7 mouse cellular contexts compared by ENCODE assay signal in genomic region chr15:82293271-82293711, GRCm38 (mm10). TPM values are rescaled to one million over a fixed set of nuclear protein-coding genes. Genes with fewer than 3 reads are reported as not detected.
DNase-seq lines count a peak whose midpoint lies in the region; ATAC-seq lines count a peak whose summit lies in the region.

No protein-coding gene starts in this region.

- peak; percentile 61 for DNase-seq in ES-CJ7 (ENCODE audit: low read depth, low spot score)
- DNase-seq in Muller cell, postnatal 12 days (ENCODE audit: inconsistent ontology term): peak; percentile 54
- DNase-seq in hindbrain, embryonic 10.5 days (ENCODE audit: low spot score): peak; percentile 70
- DNase-seq in urinary bladder, postnatal 36 days (ENCODE audit: low spot score in 2 of 2): no peak
- DNase-seq in left cerebral cortex, adult 18-20 months (ENCODE audit: low spot score in 2 of 2): no peak
- no peak for DNase-seq in adrenal gland, adult 2 months

- no peaks in the 10 kb centered on the region for H3K27me3 ChIP-seq in hindbrain, embryonic 10.5 days (ENCODE audit: insufficient read depth, poor library complexity, severe bottlenecking)

- peaks cover 27% of the 10 kb centered on the region for H3K4me1 ChIP-seq in hindbrain, embryonic 10.5 days (replicated peaks)

- peaks cover 37% of the 10 kb centered on the region for H3K36me3 ChIP-seq in hindbrain, embryonic 10.5 days

- H3K27ac ChIP-seq in hindbrain, embryonic 10.5 days: peak overlapping the region; percentile 66

- peak overlapping the region; percentile 32 for H3K4me3 ChIP-seq in hindbrain, embryonic 10.5 days

- no peaks in the 10 kb centered on the region for H3K9me3 ChIP-seq in hindbrain, embryonic 10.5 days

- 8% methylated on average over 7 of the region's 7 CpGs for WGBS in hindbrain, embryonic 10.5 days

- ATAC-seq in megakaryocyte-erythroid progenitor cell, adult 5-6 weeks (replicated peaks; ENCODE audit: low FRiP score, low TSS enrichment, poor library complexity, severe bottlenecking): 0 out of 2 replicates have a peak, but pooled peaks have one; percentile 17

RNA-seq across cellular contexts. Expression of gene Wbp2nl, which starts 5.5 kb away (rescaled TPM):
- 0.19 TPM in 1 of 2 replicates, not detected in the other for polyA plus RNA-seq in hindbrain, embryonic 10.5 days (2016; fragmentation: Nextera tagmentation; extraction: Ambion mirVana)
- 0.77 TPM in 1 of 2 replicates, not detected in the other for total RNA-seq in megakaryocyte-erythroid progenitor cell, adult 5-6 weeks (2014; fragmentation: Nextera tagmentation)
- total RNA-seq in megakaryocyte-erythroid progenitor cell, adult 5-6 weeks (2017): not detected in 2 replicates
- total RNA-seq in left cerebral cortex, adult 18-20 months (2021): not detected
- total RNA-seq in adrenal gland, adult 2 months (2021): not detected
- polyA plus RNA-seq in adrenal gland, adult 2 months (2012; rRNA removed): not detected in 2 replicates

RNA-seq across cellular contexts. Expression of gene Sept3, which starts 18.6 kb away (rescaled TPM):
- 72.8 and 111 TPM in 2 replicates for polyA plus RNA-seq in hindbrain, embryonic 10.5 days (2016; fragmentation: Nextera tagmentation; extraction: Ambion mirVana)
- total RNA-seq in megakaryocyte-erythroid progenitor cell, adult 5-6 weeks (2014; fragmentation: Nextera tagmentation): not detected in 2 replicates
- total RNA-seq in megakaryocyte-erythroid progenitor cell, adult 5-6 weeks (2017): 0.27 and 1.4 TPM in 2 replicates
- total RNA-seq in left cerebral cortex, adult 18-20 months (2021): 100 to 1,000 TPM; 494 to 520 TPM
- total RNA-seq in adrenal gland, adult 2 months (2021): 1 to 10 TPM; 2.9 to 4.7 TPM
- polyA plus RNA-seq in adrenal gland, adult 2 months (2012; rRNA removed): 2.1 and 2.9 TPM in 2 replicates

RNA-seq across cellular contexts. Expression of gene 1500009C09Rik, which starts 41.1 kb away (rescaled TPM):
- polyA plus RNA-seq in hindbrain, embryonic 10.5 days (2016; fragmentation: Nextera tagmentation; extraction: Ambion mirVana): 0.17 and 1.5 TPM in 2 replicates
- total RNA-seq in megakaryocyte-erythroid progenitor cell, adult 5-6 weeks (2014; fragmentation: Nextera tagmentation): not detected in 2 replicates
- total RNA-seq in megakaryocyte-erythroid progenitor cell, adult 5-6 weeks (2017): not detected in 2 replicates
- 100 to 1,000 TPM in 1 of 2 experiments, 10 to 100 TPM in 1; 93.7 to 101 TPM for total RNA-seq in left cerebral cortex, adult 18-20 months (2021)
- under 1 TPM; 0.31 to 0.32 TPM for total RNA-seq in adrenal gland, adult 2 months (2021)
- polyA plus RNA-seq in adrenal gland, adult 2 months (2012; rRNA removed): 0.23 and 0.26 TPM in 2 replicates

RNA-seq across cellular contexts. Expression of gene Naga, which starts 45.4 kb away (rescaled TPM):
- polyA plus RNA-seq in hindbrain, embryonic 10.5 days (2016; fragmentation: Nextera tagmentation; extraction: Ambion mirVana): 20.9 and 24.9 TPM in 2 replicates
- total RNA-seq in megakaryocyte-erythroid progenitor cell, adult 5-6 weeks (2014; fragmentation: Nextera tagmentation): 16.9 and 34.9 TPM in 2 replicates
- total RNA-seq in megakaryocyte-erythroid progenitor cell, adult 5-6 weeks (2017): 17.9 and 24.4 TPM in 2 replicates
- total RNA-seq in left cerebral cortex, adult 18-20 months (2021): 10 to 100 TPM; 29.1 to 30.2 TPM
- 10 to 100 TPM; 62.8 to 64.0 TPM for total RNA-seq in adrenal gland, adult 2 months (2021)
- 136 and 165 TPM in 2 replicates for polyA plus RNA-seq in adrenal gland, adult 2 months (2012; rRNA removed)

RNA-seq across cellular contexts. Expression of gene Pheta2, which starts 45.5 kb away (rescaled TPM):
- polyA plus RNA-seq in hindbrain, embryonic 10.5 days (2016; fragmentation: Nextera tagmentation; extraction: Ambion mirVana): 4.8 TPM in 2 replicates
- total RNA-seq in megakaryocyte-erythroid progenitor cell, adult 5-6 weeks (2014; fragmentation: Nextera tagmentation): 26.4 and 26.9 TPM in 2 replicates
- 21.3 and 24.9 TPM in 2 replicates for total RNA-seq in megakaryocyte-erythroid progenitor cell, adult 5-6 weeks (2017)
- total RNA-seq in left cerebral cortex, adult 18-20 months (2021): under 1 TPM; 0.23 to 0.35 TPM
- 1 to 10 TPM in 1 of 2 experiments, under 1 TPM in 1; 0.40 to 1.1 TPM for total RNA-seq in adrenal gland, adult 2 months (2021)
- 0.44 and 0.55 TPM in 2 replicates for polyA plus RNA-seq in adrenal gland, adult 2 months (2012; rRNA removed)

Comparison
In these comparisons a context has a peak if more than half of its experiments do, and no peak if none do; other contexts are left out.
1. DNase-seq: peak in ES-CJ7 (single experiment), Muller cell, postnatal 12 days (single experiment) and hindbrain, embryonic 10.5 days (single experiment); none in urinary bladder, postnatal 36 days (0 of 2), left cerebral cortex, adult 18-20 months (0 of 2) and adrenal gland, adult 2 months (single experiment).
2. RNA of gene Sept3, which starts 18.6 kb away (total RNA-seq): 494 to 520 TPM in left cerebral cortex, adult 18-20 months; 2.9 to 4.7 TPM in adrenal gland, adult 2 months and 0.27 to 1.4 TPM in megakaryocyte-erythroid progenitor cell, adult 5-6 weeks; every median in the first group is over 10 times any median in the second.
3. RNA of gene 1500009C09Rik, which starts 41.1 kb away (total RNA-seq): 93.7 to 101 TPM in left cerebral cortex, adult 18-20 months; 0.31 to 0.32 TPM in adrenal gland, adult 2 months and not detected in megakaryocyte-erythroid progenitor cell, adult 5-6 weeks; every median in the first group is over 10 times any median in the second.